Mouse (Mus musculus): ENCODE results near the gene Htra3.

DNA sequence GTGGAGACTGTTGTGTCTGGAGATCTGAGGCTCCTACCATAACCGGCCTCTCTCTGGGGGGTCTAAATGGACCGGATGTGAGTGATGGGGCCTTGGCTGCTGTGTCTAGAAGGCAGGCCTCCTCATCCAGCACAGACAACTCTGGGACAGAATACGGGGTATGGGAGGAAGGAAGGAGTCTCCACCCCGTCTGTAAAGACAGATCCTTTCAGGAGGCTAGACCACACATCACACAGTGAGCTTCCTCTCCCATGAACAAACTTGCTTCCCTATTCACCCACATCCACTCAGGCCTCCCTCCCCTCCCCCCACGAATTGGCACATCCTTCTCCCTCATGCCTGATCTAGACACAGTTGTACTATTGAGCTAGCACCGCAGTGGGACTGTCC is 9.2 kb downstream of the Htra3 start:
- TF ChIP-seq CTCF (IDR thresholded peaks at IDR 0.05; ENCODE audit: low read depth), result no peak
- TF ChIP-seq EP300 (optimal IDR thresholded peaks at IDR 0.05), result no peak
